Mouse (Mus musculus) heart, embryonic 12.5 days (tissue): ENCODE results near the gene Zan. TPM values are rescaled to one million over a fixed set of nuclear protein-coding genes. Genes with fewer than 3 reads are reported as not detected.

Experiments used
- ATAC-seq: fragments of 200-750 bp; cut with Nextera tagmentation; 2 replicates; pipeline ENCODE4 v1.8.0; 2017; ENCODE audit warnings: moderate TSS enrichment, moderate library complexity; ENCODE audit not compliant: insufficient number of reproducible peaks, low FRiP score
- H3K27ac ChIP-seq: fragments of 300-500 bp; sonication (generic); 2 replicates; pipeline ENCODE4 v1.5.1; 2016; ENCODE audit warnings: mild to moderate bottlenecking, moderate library complexity; ENCODE audit not compliant: poor library complexity, severe bottlenecking
- H3K27me3 ChIP-seq: fragments of 300-500 bp; sonication (generic); replicated peaks from 2 replicates; pipeline ENCODE4 v1.6.1; 2016; ENCODE audit warnings: mild to moderate bottlenecking, moderate library complexity
- H3K36me3 ChIP-seq: fragments of 300-500 bp; sonication (generic); 2 replicates; pipeline ENCODE4 v1.6.1; 2016; ENCODE audit warnings: mild to moderate bottlenecking, moderate library complexity
- H3K4me1 ChIP-seq: fragments of 300-500 bp; sonication (generic); replicated peaks from 2 replicates; pipeline ENCODE4 v1.6.1; 2016; ENCODE audit warnings: mild to moderate bottlenecking
- H3K4me2 ChIP-seq: fragments of 300-500 bp; sonication (generic); 2 replicates; pipeline ENCODE4 v1.6.1; 2016; ENCODE audit warnings: mild to moderate bottlenecking, moderate library complexity
- H3K4me3 ChIP-seq: fragments of 300-500 bp; sonication (generic); 2 replicates; pipeline ENCODE4 v1.5.1; 2016; ENCODE audit warnings: mild to moderate bottlenecking
- H3K9ac ChIP-seq: fragments of 300-500 bp; sonication (generic); 2 replicates; pipeline ENCODE4 v1.6.1; 2016; ENCODE audit warnings: mild to moderate bottlenecking, moderate library complexity
- H3K9me3 ChIP-seq: fragments of 300-500 bp; sonication (generic); replicated peaks from 2 replicates; pipeline ENCODE4 v1.6.1; 2016; ENCODE audit warnings: mild to moderate bottlenecking, moderate library complexity
- WGBS: fragments of 180-500 bp; shearing (Covaris S2); methylation state at CpG from one replicate; pipeline ENCODE4 v1.1.7; 2016; 5-methylcytosine and 5-hydroxymethylcytosine counted together
- polyA plus RNA-seq: library from polyadenylated mRNA; unstranded; fragments of >200 nt; fragmentation: Nextera tagmentation; extraction: Ambion mirVana; gene quantifications from 2 replicates; pipeline ENCODE4 v1.2.1, GENCODE M21; 2016

The Zan gene
- polyA plus RNA-seq, 1 experiment from 2014 or later, result 0.04 TPM

DNA sequence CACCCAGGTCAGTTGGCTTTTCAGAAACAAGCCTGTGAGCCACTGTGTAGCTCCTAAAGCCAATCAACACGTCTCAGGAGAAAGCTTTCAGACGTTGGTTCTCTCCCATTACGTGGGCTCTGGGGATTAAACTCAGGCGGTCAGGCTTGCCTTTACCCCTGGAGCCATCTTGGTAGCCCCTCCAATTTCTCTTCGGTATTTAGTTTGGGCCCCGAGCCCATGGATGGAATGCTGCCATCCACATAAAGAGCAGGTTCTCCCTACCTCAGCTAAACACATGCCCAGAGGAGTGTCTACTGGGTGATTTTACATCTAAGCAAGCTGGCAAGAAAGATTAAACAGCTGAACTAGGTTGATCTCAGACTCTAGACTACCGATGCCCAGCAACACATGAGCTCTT, 23.3 kb upstream of the Zan start:
- H3K27ac ChIP-seq, result no peak overlapping the region
- ATAC-seq, result no peak
- H3K4me2 ChIP-seq, result no peak overlapping the region
- 89% methylated on average over 7 of the region's 7 CpGs for WGBS
- H3K4me1 ChIP-seq, result peaks cover 11% of the 10 kb centered on the region; the same call in 1 of the 2 replicates
- H3K36me3 ChIP-seq, result 0 out of 2 replicates have a peak, but pooled peaks cover 6% of the 10 kb centered on the region
- no peak overlapping the region for H3K9ac ChIP-seq
- H3K9me3 ChIP-seq, result no peaks in the 10 kb centered on the region
- H3K4me3 ChIP-seq, result no peak overlapping the region
- no peaks in the 10 kb centered on the region for H3K27me3 ChIP-seq

GRCm38 (mm10) chr5:137493831-137494230, 17.0 kb upstream of the Zan start:
- ATAC-seq, result peak; percentile 63
- H3K9ac ChIP-seq, result no peak overlapping the region
- H3K4me1 ChIP-seq, result no peaks in the 10 kb centered on the region
- H3K36me3 ChIP-seq, result no peaks in the 10 kb centered on the region
- no peak overlapping the region for H3K4me3 ChIP-seq
- H3K27me3 ChIP-seq, result no peaks in the 10 kb centered on the region
- H3K4me2 ChIP-seq, result no peak overlapping the region
- no peak overlapping the region for H3K27ac ChIP-seq
- WGBS, result 62% methylated on average over 13 of the region's 13 CpGs
- H3K9me3 ChIP-seq, result no peaks in the 10 kb centered on the region

- Histone ChIP-seq H3K27me3 (peaks cover 11% of the 10 kb centered on the region), H3K27ac (no peak overlapping the region), H3K36me3 (no peaks in the 10 kb centered on the region), H3K4me3 (no peak overlapping the region), H3K4me1 (no peaks in the 10 kb centered on the region), H3K4me2 (no peak overlapping the region), H3K9ac (no peak overlapping the region), H3K9me3 (no peaks in the 10 kb centered on the region; the same call in 1 of the 2 replicates)
- 56% methylated on average over 4 of the region's 4 CpGs for WGBS
- ATAC-seq, result no peak
Observed at GRCm38 (mm10) chr5:137491559-137491958, 14.7 kb upstream of the Zan start.

DNA sequence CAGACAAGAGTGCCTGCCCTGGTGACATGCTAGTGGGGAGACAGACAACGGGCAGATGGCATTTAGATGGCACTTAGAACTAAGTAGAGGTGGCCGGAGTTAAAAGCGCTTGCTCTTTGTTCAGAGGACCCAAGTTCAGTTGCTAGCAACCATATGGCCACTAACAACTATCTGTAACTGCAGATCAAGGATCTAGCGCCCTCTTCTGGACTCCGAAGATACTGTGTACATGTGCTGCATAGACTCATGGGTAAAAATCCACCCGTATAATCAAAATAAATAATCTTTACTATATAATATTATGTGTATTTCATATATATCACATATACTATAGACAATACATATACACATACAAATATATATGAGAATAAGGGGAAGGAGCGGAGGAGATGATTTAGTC, 10.8 kb upstream of the Zan start:
- WGBS, result 82% methylated on average over 7 of the region's 7 CpGs
- H3K27ac ChIP-seq, result no peak overlapping the region
- no peak overlapping the region for H3K9ac ChIP-seq
- no peak overlapping the region for H3K4me2 ChIP-seq
- peaks cover 49% of the 10 kb centered on the region for H3K27me3 ChIP-seq
- no peaks in the 10 kb centered on the region for H3K36me3 ChIP-seq
- H3K4me1 ChIP-seq, result peaks cover 11% of the 10 kb centered on the region
- no peaks in the 10 kb centered on the region; the same call in 1 of the 2 replicates for H3K9me3 ChIP-seq
- no peak for ATAC-seq
- no peak overlapping the region for H3K4me3 ChIP-seq

- Histone ChIP-seq H3K9ac (peak overlapping the region; percentile 17), H3K27ac (no peak overlapping the region), H3K4me1 (peaks cover 15% of the 10 kb centered on the region), H3K9me3 (no peaks in the 10 kb centered on the region; the same call in 1 of the 2 replicates), H3K4me2 (peak overlapping the region; percentile 61), H3K27me3 (peaks cover 49% of the 10 kb centered on the region), H3K36me3 (no peaks in the 10 kb centered on the region), H3K4me3 (peak overlapping the region; percentile 27)
- 3% methylated on average over 17 of the region's 17 CpGs for WGBS
- ATAC-seq, result no peak
Observed at GRCm38 (mm10) chr5:137485851-137486155, 8.9 kb upstream of the Zan start.

DNA sequence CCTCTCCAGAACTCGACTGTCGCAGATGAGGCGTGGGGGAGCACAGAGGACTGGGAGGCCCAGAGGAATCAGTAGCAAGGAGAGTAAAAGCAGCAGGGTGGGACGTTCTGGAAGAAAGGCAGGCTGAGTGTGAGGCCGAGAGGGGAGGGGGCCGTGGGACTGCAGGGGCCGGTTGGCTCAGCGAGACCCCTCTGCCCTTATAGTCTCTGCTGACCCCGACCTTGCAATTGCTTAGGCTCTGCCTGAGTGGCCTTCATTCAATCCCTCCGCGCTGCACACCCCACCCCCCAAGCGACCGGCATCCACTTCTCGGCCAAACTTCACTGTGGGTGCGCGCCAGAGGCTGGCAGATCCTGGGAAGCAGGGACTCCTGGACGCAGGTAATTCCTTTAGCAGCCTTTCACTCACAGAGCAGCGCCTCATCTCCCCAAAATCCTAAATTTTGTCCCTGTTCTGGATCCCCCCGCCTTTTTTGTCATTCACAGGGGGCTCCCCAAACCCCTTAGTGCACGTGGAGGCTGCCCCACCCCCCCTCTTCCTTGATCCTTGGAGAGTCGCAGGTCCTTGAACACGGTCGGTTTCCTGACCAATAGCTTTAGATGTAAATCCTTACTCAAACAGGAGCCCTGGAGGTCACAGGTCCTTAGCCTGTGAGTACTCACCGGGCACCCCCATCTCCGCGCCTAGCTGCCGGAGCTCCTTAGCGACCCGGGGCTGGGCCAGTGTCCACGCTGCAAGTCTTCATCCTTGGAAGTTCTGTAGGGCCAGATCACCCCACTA, 8.4 kb upstream of the Zan start:
- peaks cover 49% of the 10 kb centered on the region for H3K27me3 ChIP-seq
- no peaks in the 10 kb centered on the region for H3K36me3 ChIP-seq
- H3K4me1 ChIP-seq, result peaks cover 15% of the 10 kb centered on the region
- peak overlapping the region; percentile 17 for H3K9ac ChIP-seq
- no peak overlapping the region for H3K27ac ChIP-seq
- H3K4me2 ChIP-seq, result peak overlapping the region; percentile 61
- 10% methylated on average over 30 of the region's 30 CpGs for WGBS
- no peaks in the 10 kb centered on the region; the same call in 1 of the 2 replicates for H3K9me3 ChIP-seq
- no peak for ATAC-seq
- peak overlapping the region; percentile 27 for H3K4me3 ChIP-seq

DNA sequence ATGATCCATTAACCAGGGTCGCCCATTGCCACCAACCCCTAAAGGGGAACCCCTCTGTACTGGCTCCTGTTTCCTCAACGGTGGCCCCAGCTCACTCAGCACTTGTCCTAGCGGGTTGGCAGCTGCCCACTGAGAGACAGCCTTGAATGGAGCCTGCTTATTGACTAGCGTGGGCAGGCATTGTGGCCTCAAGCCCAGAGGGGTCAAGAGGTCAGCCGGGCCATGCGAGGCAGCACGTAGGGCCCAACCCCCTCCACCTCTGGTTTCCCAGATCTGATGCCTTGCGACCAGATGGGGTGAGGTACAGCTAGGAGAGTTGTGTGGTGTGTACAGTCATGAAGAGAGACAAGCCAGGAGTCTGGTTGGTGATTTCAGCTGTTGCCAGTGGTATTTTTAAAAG, 5.0 kb upstream of the Zan start:
- Histone ChIP-seq H3K27ac (no peak overlapping the region), H3K9me3 (no peaks in the 10 kb centered on the region), H3K27me3 (peaks cover 42% of the 10 kb centered on the region), H3K4me3 (no peak overlapping the region), H3K4me2 (no peak overlapping the region), H3K4me1 (peaks cover 15% of the 10 kb centered on the region), H3K36me3 (no peaks in the 10 kb centered on the region), H3K9ac (no peak overlapping the region)
- WGBS, result 49% methylated on average over 8 of the region's 8 CpGs
- ATAC-seq, result no peak; the same call in 1 of the 2 replicates

DNA sequence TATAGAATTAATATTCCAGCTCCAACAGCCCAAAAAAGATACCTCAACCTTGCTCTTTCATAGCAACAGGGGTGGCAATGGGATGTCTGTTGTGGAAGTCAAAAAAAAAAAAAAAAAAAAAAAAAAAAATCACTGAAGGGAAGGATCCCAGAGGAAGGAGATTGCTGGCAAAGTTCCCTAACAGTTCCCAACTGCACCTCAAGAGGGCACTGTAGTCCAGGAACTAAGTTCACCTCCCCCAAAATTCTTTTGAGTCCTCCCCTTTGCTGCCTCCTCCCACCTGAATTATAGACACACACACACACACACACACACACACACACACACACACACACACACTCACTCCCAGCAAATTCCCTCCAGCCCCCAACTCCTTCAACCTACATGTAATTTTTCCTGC, 4.3 kb upstream of the Zan start:
- peaks cover 34% of the 10 kb centered on the region for H3K27me3 ChIP-seq
- H3K4me1 ChIP-seq, result peaks cover 15% of the 10 kb centered on the region
- H3K9me3 ChIP-seq, result no peaks in the 10 kb centered on the region
- H3K27ac ChIP-seq, result no peak overlapping the region
- no peak for ATAC-seq
- H3K9ac ChIP-seq, result no peak overlapping the region
- no peaks in the 10 kb centered on the region for H3K36me3 ChIP-seq
- H3K4me2 ChIP-seq, result no peak overlapping the region
- no peak overlapping the region for H3K4me3 ChIP-seq

DNA sequence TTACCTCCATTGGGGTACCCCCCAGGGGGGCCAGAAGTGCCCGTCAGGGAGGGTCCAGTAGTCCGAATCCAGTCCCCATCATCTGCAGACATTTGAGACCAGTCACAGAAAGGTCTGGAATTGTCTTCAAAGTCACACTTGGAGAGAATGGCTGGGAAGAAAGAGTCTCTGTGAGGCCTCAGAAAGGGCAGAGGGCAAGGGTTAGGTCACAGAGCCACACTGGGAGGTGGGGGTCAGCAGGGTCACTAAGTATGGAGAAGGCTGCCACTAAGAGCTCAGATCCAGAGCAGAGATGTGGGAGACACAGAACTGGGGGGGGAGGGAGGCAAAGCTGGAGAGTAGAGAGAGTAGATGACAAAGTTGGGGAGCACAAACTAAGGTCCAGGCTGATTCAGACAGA, 2.5 kb downstream of the Zan start:
- no peaks in the 10 kb centered on the region for H3K36me3 ChIP-seq
- 60% methylated on average over 2 of the region's 2 CpGs for WGBS
- H3K9ac ChIP-seq, result no peak overlapping the region
- H3K27me3 ChIP-seq, result no peaks in the 10 kb centered on the region
- peaks cover 11% of the 10 kb centered on the region; the same call in 1 of the 2 replicates for H3K4me1 ChIP-seq
- H3K4me2 ChIP-seq, result no peak overlapping the region
- no peak overlapping the region for H3K4me3 ChIP-seq
- ATAC-seq, result no peak
- no peak overlapping the region for H3K27ac ChIP-seq
- no peaks in the 10 kb centered on the region for H3K9me3 ChIP-seq

DNA sequence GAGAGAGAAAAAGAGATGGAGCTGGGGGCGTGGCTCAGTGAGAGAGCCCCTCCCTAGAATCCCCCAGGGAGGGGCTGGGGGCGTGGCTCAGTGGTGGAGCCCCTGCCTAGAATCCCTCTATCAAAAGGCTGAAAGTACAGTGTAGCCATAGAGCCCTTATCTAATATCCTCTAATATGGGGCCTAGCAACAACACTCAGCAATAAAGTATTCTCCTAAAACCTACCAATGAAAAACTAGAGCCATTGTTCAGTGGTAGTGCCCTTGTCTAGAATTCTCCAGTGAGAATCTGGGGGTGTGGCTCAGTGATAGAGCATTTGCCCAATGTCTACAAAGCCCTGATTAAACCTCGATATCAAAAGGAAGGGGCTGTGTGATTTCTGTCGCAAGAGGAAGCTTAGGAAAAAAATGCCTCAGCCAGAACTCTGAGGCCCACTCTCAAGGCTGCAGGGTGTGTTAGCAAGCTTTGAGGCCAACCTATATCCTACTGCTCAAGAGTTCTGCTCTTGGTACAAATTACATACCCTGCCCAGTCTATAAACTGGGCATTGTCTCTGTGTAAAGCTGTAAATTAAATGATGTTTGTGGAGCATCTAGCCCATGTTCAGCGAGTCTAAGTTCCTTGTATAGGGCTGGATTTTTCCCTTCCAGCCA, 4.5 kb downstream of the Zan start:
- Histone ChIP-seq H3K9ac (no peak overlapping the region), H3K4me3 (no peak overlapping the region), H3K36me3 (no peaks in the 10 kb centered on the region), H3K9me3 (no peaks in the 10 kb centered on the region), H3K27ac (0 out of 2 replicates have a peak overlapping the region, but pooled peaks have one; percentile 29), H3K4me1 (peaks cover 11% of the 10 kb centered on the region; the same call in 1 of the 2 replicates), H3K4me2 (no peak overlapping the region), H3K27me3 (no peaks in the 10 kb centered on the region)
- ATAC-seq, result peak; percentile 56; the same call in 1 of the 2 replicates
- WGBS, result 49% methylated on average over 5 of the region's 5 CpGs

- Histone ChIP-seq H3K9ac (no peak overlapping the region), H3K4me3 (no peak overlapping the region), H3K36me3 (no peaks in the 10 kb centered on the region), H3K27me3 (peaks cover 10% of the 10 kb centered on the region; the same call in 1 of the 2 replicates), H3K27ac (no peak overlapping the region), H3K4me1 (peaks cover 11% of the 10 kb centered on the region; the same call in 1 of the 2 replicates), H3K4me2 (no peak overlapping the region), H3K9me3 (peaks cover 4% of the 10 kb centered on the region; the same call in 1 of the 2 replicates)
- 82% methylated on average over 6 of the region's 6 CpGs for WGBS
- no peak for ATAC-seq
Observed at GRCm38 (mm10) chr5:137466946-137467345, 9.9 kb downstream of the Zan start.
